Mouse (Mus musculus) cortical plate, adult 2 months (tissue): ENCODE measurements around the gene Uap1.

Source experiments
- CTCF ChIP-seq: fragments of 200-500 bp; IDR thresholded peaks from 2 replicates; pipeline ENCODE4 v1.5.1; 2011; ENCODE audit warnings: mild to moderate bottlenecking, control low read depth, low read length; ENCODE audit not compliant: insufficient read depth; ENCODE audit errors: extremely low read depth
- POLR2A ChIP-seq: fragments of 200-500 bp; IDR thresholded peaks from 2 replicates; pipeline ENCODE4 v1.6.1; 2011; ENCODE audit warnings: mild to moderate bottlenecking, low read length, control low read depth; ENCODE audit not compliant: insufficient read depth; ENCODE audit errors: extremely low read depth

DNA sequence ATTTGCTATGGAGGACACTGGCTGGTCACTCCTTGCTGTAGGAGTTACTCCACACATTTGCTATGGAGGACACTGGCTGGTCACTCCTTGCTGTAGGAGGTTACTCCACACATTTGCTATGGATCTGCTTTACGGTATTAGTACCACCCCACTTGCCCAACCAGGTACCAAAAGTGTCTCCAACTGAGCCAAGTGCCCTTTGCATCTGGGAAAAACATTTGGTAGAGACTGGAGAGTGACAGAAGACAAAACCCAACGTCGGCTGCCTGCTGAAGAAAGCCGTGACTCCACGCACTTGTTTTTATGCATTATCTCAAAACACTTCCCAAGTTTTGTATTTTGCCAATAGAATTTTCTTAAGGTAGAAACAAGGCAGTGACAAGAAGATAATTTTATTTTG is 33.1 kb downstream of the Uap1 start:
- TF ChIP-seq CTCF (no peak), POLR2A (no peak)
